Mouse (Mus musculus): Measurements from ENCODE around the gene Phf21a. TPM values are rescaled to one million over a fixed set of nuclear protein-coding genes. Genes with fewer than 3 reads are reported as not detected.

Phf21a gene
- polyA plus RNA-seq, 1 experiment from 2014 or later: 30.6 TPM

GRCm38 (mm10) chr2:92376300-92376699 is 283.4 kb downstream of the Phf21a start:
- no peaks in the 10 kb centered on the region for H3K9me3 ChIP-seq (ENCODE audit: control insufficient read depth, low read length)
- WGBS: 88% methylated on average over 6 of the region's 6 CpGs
- H3K36me3 ChIP-seq (ENCODE audit: control insufficient read depth, insufficient read depth, low read length): peaks cover 13% of the 10 kb centered on the region
- H3K27me3 ChIP-seq (replicated peaks; ENCODE audit: control insufficient read depth, insufficient read depth, low read length): no peaks in the 10 kb centered on the region
- ATAC-seq: no peak
- H3K4me2 ChIP-seq (ENCODE audit: low read length): peak overlapping the region; percentile 69
- H3K9ac ChIP-seq (ENCODE audit: low read depth, low read length): peak overlapping the region; percentile 74; the same call in 1 of the 2 replicates
- no peak overlapping the region for H3K27ac ChIP-seq (ENCODE audit: low read depth, low read length)
- H3K4me1 ChIP-seq (ENCODE audit: control insufficient read depth, insufficient read depth, low read depth, low read length): peaks cover 29% of the 10 kb centered on the region
- H3K4me3 ChIP-seq (ENCODE audit: low read length): peak overlapping the region; percentile 77

DNA sequence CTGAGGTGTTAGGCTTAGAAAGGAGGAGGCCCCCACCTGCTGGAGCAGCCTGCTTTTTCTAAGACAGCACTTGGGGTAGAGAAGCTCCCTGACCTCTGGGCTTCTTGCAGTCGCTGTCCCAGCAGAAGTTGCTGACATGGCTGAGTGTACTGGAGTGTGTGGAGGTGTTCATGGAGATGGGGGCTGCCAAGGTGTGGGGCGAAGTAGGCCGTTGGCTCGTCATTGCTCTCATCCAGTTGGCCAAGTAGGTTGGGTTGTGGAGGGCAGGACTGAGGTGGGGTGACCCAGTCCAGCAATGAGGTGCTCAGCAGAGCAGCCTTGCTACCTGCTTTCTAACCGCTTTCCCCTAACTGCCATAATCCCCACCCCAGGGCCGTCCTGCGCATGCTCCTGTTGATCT is 284.4 kb downstream of the Phf21a start:
- Histone ChIP-seq H3K9me3 (ENCODE audit: control insufficient read depth, low read length) (no peaks in the 10 kb centered on the region), H3K4me2 (ENCODE audit: low read length) (no peak overlapping the region), H3K9ac (ENCODE audit: low read depth, low read length) (no peak overlapping the region), H3K27me3 (replicated peaks; ENCODE audit: control insufficient read depth, insufficient read depth, low read length) (no peaks in the 10 kb centered on the region), H3K27ac (ENCODE audit: low read depth, low read length) (no peak overlapping the region), H3K36me3 (ENCODE audit: control insufficient read depth, insufficient read depth, low read length) (peaks cover 24% of the 10 kb centered on the region), H3K4me1 (ENCODE audit: control insufficient read depth, insufficient read depth, low read depth, low read length) (peaks cover 23% of the 10 kb centered on the region), H3K4me3 (ENCODE audit: low read length) (no peak overlapping the region)
- no peak for ATAC-seq
- 86% methylated on average over 7 of the region's 7 CpGs for WGBS

DNA sequence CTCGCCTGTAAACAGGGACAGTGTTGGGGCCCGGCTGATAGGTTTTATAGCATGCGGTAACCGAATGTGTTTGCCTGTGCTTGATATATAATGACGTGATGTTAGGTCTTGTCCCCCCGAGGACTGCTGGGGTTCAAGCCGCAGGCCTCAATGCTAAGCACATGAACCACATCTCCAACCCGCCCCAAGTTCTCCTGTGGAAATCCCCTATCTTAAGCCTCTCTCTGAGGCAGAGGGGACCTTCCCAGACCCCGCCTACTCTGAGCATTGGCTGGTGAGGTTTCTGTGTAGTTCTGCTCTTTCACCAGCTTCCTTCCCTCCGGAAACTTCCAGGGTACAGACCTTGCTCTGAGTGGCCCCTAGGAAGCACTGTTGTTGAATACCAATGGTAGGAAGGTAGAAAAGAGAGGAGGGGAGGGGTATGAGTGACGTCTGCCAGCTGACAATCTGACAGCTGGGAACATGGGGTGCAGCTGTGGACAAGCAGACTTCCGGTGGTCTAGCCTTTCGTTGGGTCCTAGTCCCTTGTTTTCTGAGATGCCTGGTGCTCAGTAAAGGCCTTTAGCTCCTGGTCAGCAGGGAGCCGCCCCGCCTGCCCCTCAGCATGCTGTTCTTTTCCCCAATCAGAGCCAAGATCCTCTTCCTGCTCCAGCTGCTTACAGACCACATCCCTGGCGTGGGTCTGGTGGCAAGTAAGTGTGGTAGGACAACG is 287.0 kb downstream of the Phf21a start:
- H3K36me3 ChIP-seq (ENCODE audit: control insufficient read depth, insufficient read depth, low read length): peaks cover 38% of the 10 kb centered on the region
- ATAC-seq: no peak
- H3K27ac ChIP-seq (ENCODE audit: low read depth, low read length): no peak overlapping the region
- 81% methylated on average over 17 of the region's 17 CpGs for WGBS
- H3K27me3 ChIP-seq (replicated peaks; ENCODE audit: control insufficient read depth, insufficient read depth, low read length): no peaks in the 10 kb centered on the region
- no peak overlapping the region for H3K4me2 ChIP-seq (ENCODE audit: low read length)
- H3K4me1 ChIP-seq (ENCODE audit: control insufficient read depth, insufficient read depth, low read depth, low read length): peaks cover 11% of the 10 kb centered on the region
- no peaks in the 10 kb centered on the region for H3K9me3 ChIP-seq (ENCODE audit: control insufficient read depth, low read length)
- H3K4me3 ChIP-seq (ENCODE audit: low read length): no peak overlapping the region
- no peak overlapping the region for H3K9ac ChIP-seq (ENCODE audit: low read depth, low read length)

- H3K9me3 ChIP-seq (ENCODE audit: control insufficient read depth, low read length): no peaks in the 10 kb centered on the region
- H3K27ac ChIP-seq (ENCODE audit: low read depth, low read length): no peak overlapping the region
- H3K9ac ChIP-seq (ENCODE audit: low read depth, low read length): no peak overlapping the region; the same call in 1 of the 2 replicates
- 68% methylated on average over 6 of the region's 6 CpGs for WGBS
- H3K36me3 ChIP-seq (ENCODE audit: control insufficient read depth, insufficient read depth, low read length): peaks cover 44% of the 10 kb centered on the region
- no peak overlapping the region for H3K4me3 ChIP-seq (ENCODE audit: low read length)
- H3K4me1 ChIP-seq (ENCODE audit: control insufficient read depth, insufficient read depth, low read depth, low read length): peaks cover 10% of the 10 kb centered on the region
- no peaks in the 10 kb centered on the region for H3K27me3 ChIP-seq (replicated peaks; ENCODE audit: control insufficient read depth, insufficient read depth, low read length)
- ATAC-seq: no peak
- H3K4me2 ChIP-seq (ENCODE audit: low read length): no peak overlapping the region
These were observed 287.7 kb downstream of the Phf21a start for GRCm38 (mm10) chr2:92380495-92381050.

GRCm38 (mm10) chr2:92381161-92381560 is 288.2 kb downstream of the Phf21a start:
- no peak overlapping the region for H3K4me2 ChIP-seq (ENCODE audit: low read length)
- H3K27me3 ChIP-seq (replicated peaks; ENCODE audit: control insufficient read depth, insufficient read depth, low read length): no peaks in the 10 kb centered on the region
- peaks cover 4% of the 10 kb centered on the region for H3K4me1 ChIP-seq (ENCODE audit: control insufficient read depth, insufficient read depth, low read depth, low read length)
- H3K4me3 ChIP-seq (ENCODE audit: low read length): no peak overlapping the region
- H3K27ac ChIP-seq (ENCODE audit: low read depth, low read length): no peak overlapping the region
- H3K9ac ChIP-seq (ENCODE audit: low read depth, low read length): no peak overlapping the region; the same call in 1 of the 2 replicates
- peaks cover 49% of the 10 kb centered on the region for H3K36me3 ChIP-seq (ENCODE audit: control insufficient read depth, insufficient read depth, low read length)
- no peaks in the 10 kb centered on the region for H3K9me3 ChIP-seq (ENCODE audit: control insufficient read depth, low read length)
- WGBS: 86% methylated on average over 5 of the region's 5 CpGs
- ATAC-seq: no peak

DNA sequence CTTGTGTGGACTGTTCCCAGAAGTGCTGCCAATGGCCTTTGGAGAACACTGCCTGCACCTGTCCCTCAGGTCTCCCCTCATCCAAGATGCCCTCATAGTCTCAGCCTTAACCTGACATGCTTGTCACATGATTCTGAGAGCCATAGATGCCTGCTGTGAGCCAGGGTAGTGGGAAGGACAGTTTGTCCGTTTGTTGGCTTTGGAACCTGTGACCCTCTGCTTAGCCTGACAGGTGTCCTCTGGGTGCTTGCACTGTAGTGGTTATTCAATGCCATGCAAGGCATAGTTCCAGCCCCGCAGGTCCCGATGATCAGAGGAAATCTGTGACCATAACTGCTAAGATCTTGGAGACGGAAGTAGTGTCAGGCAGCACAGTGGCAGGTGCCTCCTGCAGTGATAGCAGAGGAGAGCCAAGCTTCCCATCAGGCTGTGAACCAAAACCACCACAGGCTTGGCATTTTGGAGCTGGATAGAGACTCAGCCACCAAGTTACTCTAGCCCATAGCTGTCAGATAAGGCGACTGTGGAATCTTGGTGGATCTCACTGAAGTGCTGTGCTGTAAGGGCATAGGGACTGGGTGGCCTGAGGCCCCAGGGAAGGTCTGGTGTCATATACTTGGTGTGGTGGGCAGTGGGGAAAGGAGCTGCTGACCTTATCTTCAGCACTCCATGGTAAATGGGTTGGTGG is 289.1 kb downstream of the Phf21a start, which contains the start of gene 1700029I15Rik:
TSS of gene 1700029I15Rik (plus strand) at position 638 of the 688 bp plus-strand sequence.
- no peaks in the 10 kb centered on the region for H3K27me3 ChIP-seq (replicated peaks; ENCODE audit: control insufficient read depth, insufficient read depth, low read length)
- H3K4me2 ChIP-seq (ENCODE audit: low read length): no peak within 1 kb of the TSS
- H3K4me3 ChIP-seq (ENCODE audit: low read length): no peak within 1 kb of the TSS
- H3K27ac ChIP-seq (ENCODE audit: low read depth, low read length): no peak within 1 kb of the TSS
- no peaks in the 10 kb centered on the region for H3K9me3 ChIP-seq (ENCODE audit: control insufficient read depth, low read length)
- no peak for ATAC-seq
- no peaks in the 10 kb centered on the region for H3K4me1 ChIP-seq (ENCODE audit: control insufficient read depth, insufficient read depth, low read depth, low read length)
- no peak within 1 kb of the TSS for H3K9ac ChIP-seq (ENCODE audit: low read depth, low read length)
- peaks cover 58% of the 10 kb centered on the region for H3K36me3 ChIP-seq (ENCODE audit: control insufficient read depth, insufficient read depth, low read length)
- 87% methylated on average over 5 of the region's 5 CpGs for WGBS

DNA sequence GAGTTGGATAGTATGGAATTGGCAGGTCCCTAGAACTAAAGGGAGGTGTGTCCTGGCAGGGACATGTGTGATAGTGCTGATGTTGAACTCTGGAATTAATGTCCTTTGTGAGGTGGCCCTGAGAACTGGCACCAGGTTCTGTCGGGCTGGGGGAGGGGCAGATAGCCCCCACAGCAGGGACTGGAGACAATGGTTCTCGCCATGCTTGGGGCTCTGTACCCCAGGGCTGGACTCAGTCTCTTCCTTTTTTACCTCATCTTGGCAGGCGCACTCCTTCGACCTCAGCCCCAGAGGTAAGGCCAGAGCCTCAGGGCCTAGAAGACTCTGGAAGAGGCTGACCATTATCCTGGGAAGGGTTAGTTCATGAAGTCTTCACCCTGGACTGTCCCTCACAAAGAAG is 289.8 kb downstream of the Phf21a start:
- H3K36me3 ChIP-seq (ENCODE audit: control insufficient read depth, insufficient read depth, low read length): peaks cover 62% of the 10 kb centered on the region
- no peaks in the 10 kb centered on the region for H3K9me3 ChIP-seq (ENCODE audit: control insufficient read depth, low read length)
- no peak overlapping the region for H3K4me2 ChIP-seq (ENCODE audit: low read length)
- 77% methylated on average over 4 of the region's 4 CpGs for WGBS
- no peak overlapping the region for H3K27ac ChIP-seq (ENCODE audit: low read depth, low read length)
- ATAC-seq: no peak
- H3K4me3 ChIP-seq (ENCODE audit: low read length): no peak overlapping the region
- H3K27me3 ChIP-seq (replicated peaks; ENCODE audit: control insufficient read depth, insufficient read depth, low read length): no peaks in the 10 kb centered on the region
- H3K9ac ChIP-seq (ENCODE audit: low read depth, low read length): no peak overlapping the region
- peaks cover 6% of the 10 kb centered on the region for H3K4me1 ChIP-seq (ENCODE audit: control insufficient read depth, insufficient read depth, low read depth, low read length)

GRCm38 (mm10) chr2:92384101-92384500 is 291.2 kb downstream of the Phf21a start:
- Histone ChIP-seq H3K4me3 (ENCODE audit: low read length) (no peak overlapping the region), H3K4me2 (ENCODE audit: low read length) (no peak overlapping the region), H3K27me3 (replicated peaks; ENCODE audit: control insufficient read depth, insufficient read depth, low read length) (no peaks in the 10 kb centered on the region), H3K4me1 (ENCODE audit: control insufficient read depth, insufficient read depth, low read depth, low read length) (peaks cover 15% of the 10 kb centered on the region), H3K9me3 (ENCODE audit: control insufficient read depth, low read length) (no peaks in the 10 kb centered on the region), H3K9ac (ENCODE audit: low read depth, low read length) (no peak overlapping the region), H3K27ac (ENCODE audit: low read depth, low read length) (no peak overlapping the region), H3K36me3 (ENCODE audit: control insufficient read depth, insufficient read depth, low read length) (peaks cover 53% of the 10 kb centered on the region)
- 76% methylated on average over 4 of the region's 4 CpGs for WGBS
- ATAC-seq: no peak
